Mouse (Mus musculus) lung, adult 2 months (tissue): ENCODE results near the gene Rab25.

Source experiments
- CTCF ChIP-seq: fragments of 200-500 bp; IDR thresholded peaks from 2 replicates; pipeline ENCODE4 v1.5.1; 2011; ENCODE audit warnings: mild to moderate bottlenecking, low read length, control low read depth; ENCODE audit not compliant: insufficient read depth
- POLR2A ChIP-seq: fragments of 200-500 bp; IDR thresholded peaks from 2 replicates; pipeline ENCODE4 v1.6.1; 2011; ENCODE audit warnings: low read depth, mild to moderate bottlenecking, control low read depth, low read length, borderline replicate concordance; ENCODE audit errors: extremely low read depth

DNA sequence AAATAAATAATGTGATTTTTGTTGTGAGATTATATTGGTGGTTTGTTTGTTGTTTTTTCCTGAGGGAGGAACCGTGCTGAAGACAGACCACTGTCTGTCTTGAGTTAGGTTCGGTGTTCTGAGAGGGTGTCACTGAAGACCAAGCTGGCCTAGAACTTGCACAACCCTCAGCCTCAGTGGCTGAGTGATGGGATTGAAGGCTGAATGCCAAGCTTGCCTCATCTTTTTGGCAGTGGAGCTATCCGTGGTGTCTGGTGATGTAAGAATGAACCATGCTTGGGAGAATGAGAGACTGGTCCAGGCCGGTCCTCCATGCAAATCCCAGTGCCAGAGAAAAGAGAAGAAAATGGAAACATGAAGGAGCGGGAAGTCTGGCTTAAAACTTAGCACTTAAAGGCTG, 21.6 kb upstream of the Rab25 start:
- TF ChIP-seq POLR2A (no peak), CTCF (no peak)
